Mouse (Mus musculus) olfactory bulb, adult 2 months (tissue): ENCODE measurements around the gene Plekha6. TPM values are rescaled to one million over a fixed set of nuclear protein-coding genes. Genes with fewer than 3 reads are reported as not detected.

Experiments used
- H3K27ac ChIP-seq: fragments of 200-500 bp; 2 replicates; pipeline ENCODE4 v1.5.1; 2012; ENCODE audit warnings: low read depth, low read length; ENCODE audit not compliant: insufficient read depth
- H3K4me1 ChIP-seq: fragments of 200-500 bp; 2 replicates; pipeline ENCODE4 v1.6.1; 2012; ENCODE audit warnings: low read length; ENCODE audit not compliant: control insufficient read depth, insufficient read depth
- H3K4me3 ChIP-seq: fragments of 200-500 bp; 2 replicates; pipeline ENCODE4 v1.5.1; 2012; ENCODE audit warnings: mild to moderate bottlenecking, low read depth, low read length, moderate library complexity; ENCODE audit not compliant: insufficient read depth
- CTCF ChIP-seq: fragments of 200-500 bp; IDR thresholded peaks from 2 replicates; pipeline ENCODE4 v1.5.1; 2012; ENCODE audit warnings: low read depth, mild to moderate bottlenecking, low read length, moderate library complexity; ENCODE audit not compliant: insufficient read depth
- POLR2A ChIP-seq: fragments of 200-500 bp; IDR thresholded peaks from 2 replicates; pipeline ENCODE4 v1.6.1; 2012; ENCODE audit warnings: mild to moderate bottlenecking, low read depth, low read length, moderate library complexity; ENCODE audit not compliant: insufficient read depth
- WGBS: fragments of 180-500 bp; shearing (Covaris S2); methylation state at CpG from one replicate; pipeline ENCODE4 v1.1.7; 2018; 5-methylcytosine and 5-hydroxymethylcytosine counted together
- polyA plus RNA-seq: library from polyadenylated mRNA; stranded (reverse); fragments of >200 nt; gene quantifications from 2 replicates; pipeline ENCODE4 v1.2.4, GENCODE M21; 2012; ENCODE audit warnings: low replicate concordance; ENCODE audit not compliant: missing spikeins, insufficient read depth, insufficient read length

Gene Plekha6
- polyA plus RNA-seq, result not detected in 2 replicates

- Histone ChIP-seq H3K4me3 (peak within 1 kb of the TSS; percentile 48), H3K27ac (no peak within 1 kb of the TSS), H3K4me1 (peaks cover 13% of the 10 kb centered on the region)
- WGBS, result under 1% methylated on average over 68 of the region's 68 CpGs
- no peak for TF ChIP-seq POLR2A
- no peak for TF ChIP-seq CTCF
These were observed at the start of gene Plekha6 for GRCm38 (mm10) chr1:133163820-133164431. Gene Plekha6, plus strand, starts transcription at chr1:133164210.

- no peaks in the 10 kb centered on the region for H3K4me1 ChIP-seq
- WGBS, result 93% methylated on average over 4 of the region's 4 CpGs
- H3K4me3 ChIP-seq, result no peak overlapping the region
- TF ChIP-seq CTCF, result no peak
- no peak for TF ChIP-seq POLR2A
- H3K27ac ChIP-seq, result no peak overlapping the region
These were observed 47.9 kb upstream of the Plekha6 start for GRCm38 (mm10) chr1:133116108-133116507.

- 90% methylated on average over 5 of the region's 5 CpGs for WGBS
- H3K4me3 ChIP-seq, result no peak overlapping the region
- TF ChIP-seq POLR2A (no peak), CTCF (no peak)
- H3K4me1 ChIP-seq, result no peaks in the 10 kb centered on the region
- H3K27ac ChIP-seq, result no peak overlapping the region
These were observed 45.9 kb upstream of the Plekha6 start for GRCm38 (mm10) chr1:133118127-133118526.

- no peaks in the 10 kb centered on the region for H3K4me1 ChIP-seq
- H3K4me3 ChIP-seq, result no peak overlapping the region
- no peak for TF ChIP-seq POLR2A
- TF ChIP-seq CTCF, result no peak
- 77% methylated on average over 3 of the region's 3 CpGs for WGBS
- no peak overlapping the region for H3K27ac ChIP-seq
These were observed 45.2 kb upstream of the Plekha6 start for GRCm38 (mm10) chr1:133118844-133119243.

GRCm38 (mm10) chr1:133119931-133120712, 43.9 kb upstream of the Plekha6 start:
- Histone ChIP-seq H3K4me1 (no peaks in the 10 kb centered on the region), H3K27ac (no peak overlapping the region), H3K4me3 (no peak overlapping the region)
- no peak for TF ChIP-seq CTCF
- TF ChIP-seq POLR2A, result no peak
- 76% methylated on average over 7 of the region's 7 CpGs for WGBS

- no peak overlapping the region for H3K27ac ChIP-seq
- 67% methylated on average over 6 of the region's 6 CpGs for WGBS
- no peaks in the 10 kb centered on the region for H3K4me1 ChIP-seq
- TF ChIP-seq CTCF, result no peak
- TF ChIP-seq POLR2A, result no peak
- no peak overlapping the region for H3K4me3 ChIP-seq
These were observed 42.8 kb upstream of the Plekha6 start for GRCm38 (mm10) chr1:133121246-133121645.

GRCm38 (mm10) chr1:133124137-133124536, 39.9 kb upstream of the Plekha6 start:
- TF ChIP-seq POLR2A (no peak), CTCF (no peak)
- 92% methylated on average over 6 of the region's 6 CpGs for WGBS

GRCm38 (mm10) chr1:133125640-133126364, 38.2 kb upstream of the Plekha6 start:
- WGBS, result 93% methylated on average over 9 of the region's 9 CpGs
- Histone ChIP-seq H3K4me1 (0 out of 2 replicates have a peak, but pooled peaks cover 3% of the 10 kb centered on the region), H3K4me3 (no peak overlapping the region), H3K27ac (no peak overlapping the region)
- TF ChIP-seq POLR2A, result no peak
- TF ChIP-seq CTCF, result no peak

More at GRCm38 (mm10) chr1:133124137-133124536, 39.9 kb upstream of the Plekha6 start:
- H3K4me1 ChIP-seq, result no peaks in the 10 kb centered on the region
- H3K4me3 ChIP-seq, result no peak overlapping the region
- no peak overlapping the region for H3K27ac ChIP-seq
